Mouse (Mus musculus) spleen, adult 18-20 months (tissue): ENCODE data around the gene Gm3173.
"Not testable (repeated sequence)": the region's sequence is repeated elsewhere in the genome, so short reads cannot be mapped to it uniquely, and the experiment has no call there.

ENCODE experiments used
- DNase-seq, 2 experiments: peaks; one replicate each; pipeline ENCODE4 v3.0.0; 2022; ENCODE audit warnings: mixed read lengths in 2 of 2

Gm3173 gene

DNA sequence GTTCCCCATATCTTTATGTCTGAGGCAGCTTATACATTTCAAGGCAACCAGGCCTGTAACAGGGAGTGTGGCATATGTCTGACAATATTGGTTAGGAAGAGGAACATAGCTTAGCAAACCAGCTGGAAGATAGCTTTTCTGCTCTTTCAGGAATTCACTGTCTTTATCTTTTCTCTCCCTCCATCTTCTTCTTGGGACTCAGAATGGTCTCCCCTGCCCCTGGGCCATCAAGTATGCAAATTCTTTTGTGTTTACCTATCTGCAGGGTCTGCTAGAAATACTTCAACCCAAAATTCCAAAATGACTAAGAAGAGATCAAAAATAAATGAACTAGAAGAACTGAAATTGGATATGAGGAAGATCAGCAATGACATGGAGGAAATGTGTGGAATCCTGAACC is at the start of gene Gm3173:
TSS of gene Gm3173 (plus strand) at position 301 of the 400 bp plus-strand sequence.
- DNase-seq, result not testable (repeated sequence)

DNA sequence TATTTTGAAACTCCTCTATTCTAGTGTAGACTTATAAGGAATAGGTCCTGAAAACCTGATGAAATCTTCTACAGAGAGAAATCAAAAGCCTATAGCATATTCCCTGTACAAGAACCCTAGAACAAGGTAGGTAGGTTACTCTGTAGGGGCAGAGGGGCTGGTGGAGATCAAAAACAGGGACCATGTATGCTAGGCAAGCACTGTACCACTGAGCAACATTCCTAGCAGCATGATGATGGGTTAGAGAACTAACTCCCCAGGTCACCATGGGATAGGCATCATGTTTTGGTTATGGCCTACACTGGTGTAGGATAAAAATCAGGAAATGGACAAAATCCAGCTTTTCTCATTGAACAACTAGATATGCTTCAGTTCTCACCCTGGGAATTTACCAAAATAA is 45.2 kb upstream of the Gm3173 start:
- DNase-seq, result not testable (repeated sequence)

DNA sequence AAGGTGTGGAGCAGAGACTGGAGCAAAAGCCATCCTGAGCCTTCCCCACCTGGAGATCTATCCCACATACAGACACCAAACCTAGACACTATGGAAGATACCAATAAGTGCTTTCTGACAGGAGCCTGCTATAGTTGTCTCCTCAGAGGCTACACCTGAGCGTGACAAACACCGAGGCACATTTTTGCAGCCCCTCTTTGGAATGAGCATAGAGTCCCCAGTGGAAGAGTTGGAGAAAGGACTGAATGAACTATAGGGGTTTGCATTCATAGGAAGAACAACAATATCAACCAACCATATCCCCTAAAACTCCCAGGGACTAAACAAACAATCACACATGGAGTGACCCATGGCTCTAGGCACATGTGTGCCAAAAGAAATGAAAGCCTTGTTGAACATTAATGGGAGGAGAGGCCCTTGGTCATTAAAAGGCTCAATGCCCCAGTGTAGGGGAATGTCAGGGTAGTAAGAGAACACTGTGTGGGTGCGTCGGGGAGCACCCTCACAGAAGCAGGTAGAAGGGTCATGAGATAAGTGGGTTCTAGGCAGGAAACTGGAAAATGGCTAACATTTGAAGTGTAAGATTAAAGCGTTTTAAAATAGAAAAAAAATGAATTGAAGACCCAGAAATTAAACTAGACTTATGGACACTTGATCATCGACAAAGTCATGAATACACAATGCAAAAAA is 37.8 kb upstream of the Gm3173 start:
- not testable (repeated sequence) for DNase-seq

DNA sequence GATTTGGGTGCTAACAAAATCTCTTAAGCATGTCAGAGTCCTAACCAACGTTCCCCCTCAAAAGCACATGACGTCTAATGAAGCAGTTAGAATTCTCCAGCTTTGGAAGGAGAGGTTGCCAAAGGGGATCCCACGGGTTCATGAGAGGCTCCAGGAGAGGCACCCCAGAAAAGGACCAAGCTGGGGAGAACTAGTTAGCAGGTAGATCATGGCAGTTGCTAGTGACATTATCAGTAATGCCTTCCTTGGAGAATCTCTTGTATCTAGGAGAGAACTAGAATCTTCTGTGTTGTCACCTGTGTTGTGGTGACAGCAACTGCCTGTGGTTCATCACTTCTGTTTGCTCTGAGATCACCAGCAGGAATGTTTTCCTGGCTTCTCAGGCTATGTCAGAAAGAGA is 33.6 kb upstream of the Gm3173 start, which contains the start of gene Gm3159:
TSS of gene Gm3159 (plus strand) at position 301 of the 400 bp plus-strand sequence.
- not testable (repeated sequence) for DNase-seq

DNA sequence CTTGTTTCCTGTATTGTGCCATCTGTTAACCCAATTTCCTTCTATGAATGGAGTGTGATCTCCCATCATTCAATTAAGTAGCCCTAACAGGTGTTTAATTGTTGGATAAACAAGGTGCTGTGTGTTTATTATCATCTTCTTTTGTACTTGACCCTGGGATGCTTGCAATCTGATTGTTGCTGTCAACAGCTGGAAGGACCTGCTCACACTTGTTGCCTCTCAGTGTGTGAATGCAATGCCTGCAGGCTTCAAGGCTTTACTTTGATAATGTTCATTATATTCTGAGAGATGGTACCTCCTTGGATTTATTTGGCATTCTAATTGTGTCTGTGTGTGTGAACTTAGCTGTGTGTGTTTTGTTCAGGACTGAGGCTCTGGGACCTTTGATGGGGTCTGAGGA is 32.2 kb upstream of the Gm3173 start:
- not testable (repeated sequence) for DNase-seq

DNA sequence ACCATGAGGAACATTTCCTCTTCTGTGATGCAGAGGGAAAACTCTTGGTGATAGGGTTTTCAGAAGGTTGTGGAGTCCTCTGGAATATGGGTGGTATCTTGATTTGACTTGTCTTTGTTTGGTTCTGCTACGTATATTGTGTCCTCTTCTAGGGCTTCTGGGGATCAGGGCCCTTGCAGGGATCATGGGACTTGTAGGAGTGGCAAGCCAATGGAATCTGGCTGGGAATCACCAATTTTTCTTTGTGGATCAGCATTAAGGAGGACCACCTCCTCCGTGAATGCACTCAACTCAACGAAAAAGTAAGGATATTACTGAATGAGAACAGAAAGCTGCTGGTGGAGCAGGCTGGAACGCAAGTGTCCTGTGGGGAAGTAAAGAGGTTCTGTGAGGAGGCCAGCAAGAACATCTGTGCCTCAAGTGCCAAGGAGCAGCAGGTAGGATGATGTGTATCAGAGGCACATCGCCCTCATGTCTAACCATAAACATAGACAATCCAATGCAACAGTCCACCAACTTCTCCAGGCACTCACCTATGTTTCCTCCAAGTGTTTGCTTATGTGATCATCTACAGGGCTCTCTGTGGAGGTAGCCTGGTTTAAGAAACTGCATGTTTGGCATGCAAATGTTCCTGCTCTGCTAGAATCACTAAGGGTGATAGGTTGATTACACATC is 30.5 kb upstream of the Gm3173 start:
- DNase-seq, result not testable (repeated sequence)

DNA sequence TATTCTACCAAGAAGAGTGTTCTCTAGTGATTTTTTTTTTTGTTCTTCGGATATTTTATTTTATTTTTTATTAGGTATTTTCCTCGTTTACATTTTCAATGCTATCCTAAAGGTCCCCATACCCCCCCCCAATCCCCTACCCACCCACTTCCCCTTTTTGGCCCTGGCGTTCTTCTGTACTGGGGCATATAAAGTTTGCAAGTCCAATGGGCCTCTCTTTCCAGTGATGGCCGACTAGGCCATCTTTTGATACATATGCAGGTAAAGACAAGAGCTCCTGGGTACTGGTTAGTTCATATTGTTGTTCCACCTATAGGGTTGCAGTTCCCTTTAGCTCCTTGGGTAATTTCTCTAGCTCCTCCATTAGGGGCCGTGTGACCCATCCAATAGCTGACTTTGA is 29.5 kb upstream of the Gm3173 start:
- not testable (repeated sequence) for DNase-seq

DNA sequence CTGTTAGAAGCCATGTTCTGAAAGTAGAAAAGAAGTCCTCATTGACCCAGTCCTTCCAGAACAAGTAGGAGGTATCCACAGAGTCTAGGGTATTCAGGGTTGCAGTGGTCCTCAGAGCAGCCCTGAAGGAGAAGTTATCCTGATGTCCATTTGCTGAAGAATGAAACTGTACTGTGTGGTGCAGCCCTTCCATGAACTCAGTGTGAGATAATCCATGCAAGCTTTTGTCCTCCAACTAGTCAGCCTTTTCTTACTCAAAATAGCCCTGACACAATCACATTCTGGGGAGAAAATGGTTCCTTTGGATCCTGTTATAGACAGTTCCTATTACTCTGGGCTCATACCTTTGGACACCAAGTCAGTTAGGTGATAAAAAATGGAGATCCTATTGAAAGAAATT is 27.0 kb upstream of the Gm3173 start:
- not testable (repeated sequence) for DNase-seq

DNA sequence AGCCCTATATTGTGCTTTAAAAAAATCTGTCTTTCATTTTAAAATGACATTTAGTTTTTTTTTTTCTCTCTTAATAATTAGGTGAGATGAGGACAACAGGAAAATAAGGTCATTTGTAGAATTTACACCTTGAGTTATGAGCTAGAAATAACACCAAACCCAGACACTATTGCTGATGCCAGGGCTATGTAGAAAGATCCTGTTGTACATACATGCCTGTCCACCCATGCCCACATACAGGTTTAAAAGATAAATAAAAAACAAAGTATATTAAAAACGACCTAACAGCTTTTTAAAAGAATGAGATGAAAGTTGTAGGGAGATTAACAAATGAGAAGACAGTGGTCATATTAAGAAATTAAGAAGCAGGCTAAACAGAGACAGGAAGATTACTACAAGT is 20.9 kb upstream of the Gm3173 start:
- DNase-seq, result not testable (repeated sequence)

DNA sequence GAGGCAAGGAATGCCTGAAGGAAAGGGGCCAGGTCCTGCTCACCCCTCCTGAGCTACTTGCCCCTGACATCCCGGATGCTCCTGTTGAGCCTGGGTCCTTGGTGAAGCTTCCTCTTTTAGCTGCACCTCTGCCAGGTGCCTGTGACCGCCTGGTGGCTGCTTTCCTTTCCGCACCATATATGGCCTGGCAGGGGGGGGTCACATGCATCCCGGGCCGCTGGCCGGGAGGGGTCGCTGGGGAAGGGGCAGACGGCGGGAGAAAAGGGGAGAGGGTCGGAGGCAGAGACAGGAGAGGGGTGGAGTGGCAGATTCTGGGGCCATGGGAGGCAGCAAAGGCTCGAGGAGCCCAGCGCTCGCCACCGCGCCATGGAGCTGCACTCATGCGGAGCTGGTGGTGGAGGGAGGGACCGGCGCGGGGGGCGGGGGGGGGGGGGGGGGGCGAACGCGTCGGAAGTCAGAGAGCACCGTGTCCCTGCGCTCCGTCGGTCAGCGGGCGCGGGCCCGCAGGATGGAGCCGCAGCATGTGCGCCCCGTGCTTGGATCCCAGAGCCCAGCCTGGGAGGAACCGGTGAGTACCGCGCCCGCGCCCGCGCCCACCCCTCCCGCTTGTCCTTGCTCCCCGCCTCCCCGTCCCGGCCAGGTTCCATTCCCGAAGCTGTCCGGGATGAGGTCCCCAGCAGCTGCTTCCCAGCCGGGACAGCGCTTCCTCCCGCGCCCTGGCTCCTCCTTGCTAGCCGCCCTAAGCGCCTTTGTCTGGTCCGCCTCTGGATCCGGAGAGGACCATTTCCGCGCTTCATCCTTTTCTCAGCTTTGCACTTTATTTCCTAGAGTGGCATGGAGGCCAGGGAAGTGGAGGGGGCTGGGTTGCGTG is 15.6 kb upstream of the Gm3173 start, which contains the start of gene Gm3164:
TSS of gene Gm3164 (plus strand) at position 484 of the 871 bp plus-strand sequence.
- not testable (repeated sequence) for DNase-seq

DNA sequence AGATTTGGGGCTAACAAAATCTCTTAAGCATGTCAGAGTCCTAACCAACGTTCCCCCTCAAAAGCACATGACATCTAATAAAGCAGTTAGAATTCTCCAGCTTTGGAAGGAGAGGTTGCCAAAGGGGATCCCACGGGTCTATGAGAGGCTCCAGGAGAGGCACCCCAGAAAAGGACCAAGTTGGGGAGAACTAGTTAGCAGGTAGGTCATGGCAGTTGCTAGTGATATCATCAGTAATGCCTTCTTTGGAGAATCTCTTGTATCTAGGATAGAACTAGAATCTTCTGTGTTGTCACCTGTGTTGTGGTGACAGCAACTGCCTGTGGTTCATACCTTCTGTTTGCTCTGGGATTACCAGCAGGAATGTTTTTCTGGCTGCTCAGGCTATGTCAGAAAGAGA is 50.7 kb downstream of the Gm3173 start, which contains the start of gene Gm3182:
TSS of gene Gm3182 (plus strand) at position 301 of the 400 bp plus-strand sequence.
- not testable (repeated sequence) for DNase-seq

DNA sequence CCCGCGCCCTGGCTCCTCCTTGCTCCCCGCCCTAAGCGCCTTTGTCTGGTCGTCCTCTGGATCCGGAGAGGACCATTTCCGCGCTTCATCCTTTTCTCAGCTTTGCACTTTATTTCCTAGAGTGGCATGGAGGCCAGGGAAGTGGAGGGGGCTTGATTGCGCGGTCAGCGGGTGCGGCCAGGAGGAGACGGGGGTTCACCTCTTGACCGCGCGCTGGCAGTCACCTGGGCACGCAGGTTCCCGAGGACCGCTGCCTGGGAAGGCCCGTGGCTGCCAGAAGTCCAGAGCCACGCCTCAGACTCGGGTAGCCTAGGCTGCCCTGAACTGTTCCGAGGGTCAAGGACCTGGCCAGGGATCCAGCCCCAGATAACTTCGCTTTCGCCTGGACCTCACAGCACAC is 68.6 kb downstream of the Gm3173 start:
- not testable (repeated sequence) for DNase-seq

DNA sequence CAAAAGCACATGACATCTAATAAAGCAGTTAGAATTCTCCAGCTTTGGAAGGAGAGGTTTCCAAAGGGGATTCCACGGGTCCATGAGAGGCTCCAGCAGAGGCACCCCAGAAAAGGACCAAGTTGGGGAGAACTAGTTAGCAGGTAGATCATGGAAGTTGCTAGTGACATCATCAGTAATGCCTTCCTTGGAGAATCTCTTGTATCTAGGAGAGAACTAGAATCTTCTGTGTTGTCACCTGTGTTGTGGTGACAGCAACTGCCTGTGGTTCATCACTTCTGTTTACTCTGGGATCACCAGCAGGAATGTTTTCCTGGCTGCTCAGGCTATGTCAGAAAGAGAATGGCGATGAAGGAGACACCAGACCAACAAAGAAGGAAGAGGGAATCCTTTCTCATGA is 124.3 kb downstream of the Gm3173 start, which contains the start of gene Gm3047:
TSS of gene Gm3047 (plus strand) at position 301 of the 400 bp plus-strand sequence.
- DNase-seq, result not testable (repeated sequence)
